Mouse (Mus musculus) heart, postnatal 14 days (tissue): Measurements from ENCODE around the gene Pnrc1. TPM values are rescaled to one million over a fixed set of nuclear protein-coding genes. Genes with fewer than 3 reads are reported as not detected.

Source experiments
- DNase-seq, 2 experiments: peaks; one replicate each; pipeline ENCODE4 v3.0.0; 2021 to 2022
- intact Hi-C: fragments of 180-260 bp; cut with DNase I; formaldehyde crosslinking; loops from one replicate; pipeline ENCODE4 v1.15.1; 2025
- total RNA-seq, 2 experiments: library from RNA; stranded (reverse); gene quantifications; 2 replicates each; pipeline ENCODE4 v1.2.3; 2021

Gene Pnrc1
- total RNA-seq, 2 experiments from 2014 or later = 133 to 143 TPM

GRCm38 (mm10) chr4:33281891-33282685 is 7.9 kb downstream of the Pnrc1 start:
- intact Hi-C loops = loop anchor here (5.0 to 10.0 kb wide), 2 partner anchors 35 to 247 kb away; partner anchors contain the start of gene Ube2j1
- DNase-seq = no peak

- intact Hi-C loops = no loop called here
- no peak for DNase-seq
Measured at GRCm38 (mm10) chr4:33273437-33273836, 16.5 kb downstream of the Pnrc1 start.

GRCm38 (mm10) chr4:33270386-33271314 is 19.3 kb downstream of the Pnrc1 start:
- intact Hi-C loops = no loop called here
- DNase-seq = no peak

- DNase-seq = no peak
- intact Hi-C loops = no loop called here
Measured at GRCm38 (mm10) chr4:33264979-33265726, 24.8 kb downstream of the Pnrc1 start.

- intact Hi-C loops = no loop called here
- no peak for DNase-seq
Measured at GRCm38 (mm10) chr4:33262897-33263296, 27.1 kb downstream of the Pnrc1 start.

- peak; percentile 93 to 94 for DNase-seq
- intact Hi-C loops = no loop called here
Measured at GRCm38 (mm10) chr4:33261311-33261753, 28.6 kb downstream of the Pnrc1 start.

- intact Hi-C loops = no loop called here
- DNase-seq = no peak
Measured at GRCm38 (mm10) chr4:33260311-33260710, 29.7 kb downstream of the Pnrc1 start.

- DNase-seq = peak in 1 of 2 experiments; percentile 38
- intact Hi-C loops = no loop called here
Measured at GRCm38 (mm10) chr4:33257263-33257964, 32.5 kb downstream of the Pnrc1 start.

GRCm38 (mm10) chr4:33254706-33255105 is 35.3 kb downstream of the Pnrc1 start:
- intact Hi-C loops = no loop called here
- DNase-seq = no peak

- no peak for DNase-seq
- intact Hi-C loops = no loop called here
Measured at GRCm38 (mm10) chr4:33250867-33251266, 39.1 kb downstream of the Pnrc1 start.

- DNase-seq = no peak
- intact Hi-C loops = loop anchor here (5.0 kb wide), 3 partner anchors 33 to 217 kb away; partner anchors contain the start of genes Pm20d2 and Ube2j1
Measured at GRCm38 (mm10) chr4:33249716-33250230, 40.2 kb downstream of the Pnrc1 start.

- intact Hi-C loops = loop anchor here (5.0 kb wide), 3 partner anchors 33 to 217 kb away; partner anchors contain the start of genes Pm20d2 and Ube2j1
- no peak for DNase-seq
Measured at GRCm38 (mm10) chr4:33248915-33249314, 41.0 kb downstream of the Pnrc1 start.

GRCm38 (mm10) chr4:33248062-33248889 is 41.7 kb downstream of the Pnrc1 start:
- intact Hi-C loops = loop anchor here (5.0 kb wide), 3 partner anchors 34 to 216 kb away; partner anchors contain the start of genes Pm20d2 and Ube2j1
- peak; percentile 98 to 99 for DNase-seq

GRCm38 (mm10) chr4:33247479-33248053 is 42.4 kb downstream of the Pnrc1 start:
- DNase-seq = peak; percentile 100
- intact Hi-C loops = loop anchor here (5.0 kb wide), 3 partner anchors 35 to 215 kb away; partner anchors contain the start of genes Pm20d2 and Ube2j1

- intact Hi-C loops = loop anchor here (5.0 kb wide), 3 partner anchors 36 to 214 kb away; partner anchors contain the start of genes Pm20d2 and Ube2j1
- no peak for DNase-seq
Measured at GRCm38 (mm10) chr4:33245853-33246395, 44.0 kb downstream of the Pnrc1 start.

- intact Hi-C loops = no loop called here
- DNase-seq = no peak
Measured at GRCm38 (mm10) chr4:33243921-33244320, 46.0 kb downstream of the Pnrc1 start.

- intact Hi-C loops = no loop called here
- DNase-seq = no peak
Measured at GRCm38 (mm10) chr4:33243016-33243758, 46.8 kb downstream of the Pnrc1 start.
